Mouse (Mus musculus): Measurements from ENCODE around the gene Mtnr1b.

Mtnr1b gene

DNA sequence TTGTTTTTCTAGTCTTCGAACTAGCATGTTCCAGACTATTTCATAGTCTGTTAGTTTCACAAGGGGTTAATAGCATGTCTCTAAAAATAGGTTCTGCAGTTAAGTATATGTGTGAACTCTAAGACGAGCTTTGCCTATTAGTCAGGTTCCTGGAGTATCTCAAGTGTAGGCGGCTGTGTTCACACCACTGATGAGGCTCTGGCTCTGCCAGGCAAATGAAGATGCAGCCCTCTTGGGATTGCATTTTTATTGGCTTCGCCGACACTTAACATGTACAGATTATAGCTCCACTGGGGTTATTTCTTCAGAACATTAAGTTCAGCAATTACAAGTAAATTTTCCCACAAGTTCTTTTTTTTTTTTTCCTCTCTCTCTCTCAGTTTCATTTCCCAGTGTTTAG, 12.4 kb upstream of the Mtnr1b start:
- H3K4me1 ChIP-seq (replicated peaks; ENCODE audit: low read depth, low read length): no peaks in the 10 kb centered on the region
- no peaks in the 10 kb centered on the region for H3K9me3 ChIP-seq (ENCODE audit: low read length)
- H3K27me3 ChIP-seq (ENCODE audit: insufficient read depth, low read length): no peaks in the 10 kb centered on the region
- TF ChIP-seq NANOG (IDR thresholded peaks at IDR 0.05; ENCODE audit: borderline replicate concordance, low read length) (no peak), POU5F1 (IDR thresholded peaks at IDR 0.05; ENCODE audit: borderline replicate concordance, low read length) (no peak), CTCF (conservative IDR thresholded peaks at IDR 0.05; ENCODE audit: low read length) (no peak)
- no peak overlapping the region for H3K4me3 ChIP-seq (replicated peaks; ENCODE audit: low read length)
- H3K36me3 ChIP-seq (ENCODE audit: insufficient read depth, low read length): no peaks in the 10 kb centered on the region

DNA sequence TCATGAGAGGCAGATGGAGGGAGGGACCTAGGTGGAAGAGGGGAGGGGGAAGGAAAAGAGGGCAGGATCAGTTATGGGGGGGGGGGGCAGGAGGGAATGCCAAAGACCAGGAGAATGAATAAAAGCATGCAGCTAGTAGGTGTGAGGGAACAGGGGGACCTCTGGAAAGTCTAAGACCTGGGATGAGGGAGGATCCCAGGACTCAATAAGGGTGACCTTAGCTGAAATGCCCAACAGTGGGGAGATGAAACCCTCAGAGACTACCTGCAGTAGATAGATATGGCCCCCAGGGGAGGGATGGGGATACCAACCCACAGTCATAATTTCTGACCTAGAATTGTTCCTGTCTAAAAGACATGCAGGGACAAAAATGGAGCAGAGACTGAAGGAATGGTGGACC, 6.4 kb upstream of the Mtnr1b start:
- TF ChIP-seq NANOG (IDR thresholded peaks at IDR 0.05; ENCODE audit: borderline replicate concordance, low read length) (no peak), CTCF (conservative IDR thresholded peaks at IDR 0.05; ENCODE audit: low read length) (no peak), POU5F1 (IDR thresholded peaks at IDR 0.05; ENCODE audit: borderline replicate concordance, low read length) (no peak)
- no peaks in the 10 kb centered on the region for H3K9me3 ChIP-seq (ENCODE audit: low read length)
- peaks cover 11% of the 10 kb centered on the region; the same call in 1 of the 2 replicates for H3K27me3 ChIP-seq (ENCODE audit: insufficient read depth, low read length)
- H3K36me3 ChIP-seq (ENCODE audit: insufficient read depth, low read length): no peaks in the 10 kb centered on the region
- H3K4me1 ChIP-seq (replicated peaks; ENCODE audit: low read depth, low read length): no peaks in the 10 kb centered on the region; the same call in 1 of the 2 replicates
- no peak overlapping the region for H3K4me3 ChIP-seq (replicated peaks; ENCODE audit: low read length)

- Histone ChIP-seq H3K4me1 (replicated peaks; ENCODE audit: low read depth, low read length) (no peaks in the 10 kb centered on the region; the same call in 1 of the 2 replicates), H3K4me3 (replicated peaks; ENCODE audit: low read length) (no peak overlapping the region), H3K27me3 (ENCODE audit: insufficient read depth, low read length) (peaks cover 15% of the 10 kb centered on the region), H3K9me3 (ENCODE audit: low read length) (no peaks in the 10 kb centered on the region), H3K36me3 (ENCODE audit: insufficient read depth, low read length) (no peaks in the 10 kb centered on the region)
- TF ChIP-seq POU5F1 (IDR thresholded peaks at IDR 0.05; ENCODE audit: borderline replicate concordance, low read length) (no peak), CTCF (conservative IDR thresholded peaks at IDR 0.05; ENCODE audit: low read length) (peak; percentile 79)
Measured at GRCm38 (mm10) chr9:15880160-15880603, 5.8 kb upstream of the Mtnr1b start.

- TF ChIP-seq POU5F1 (IDR thresholded peaks at IDR 0.05; ENCODE audit: borderline replicate concordance, low read length): no peak
- TF ChIP-seq NANOG (IDR thresholded peaks at IDR 0.05; ENCODE audit: borderline replicate concordance, low read length): no peak
- no peak for TF ChIP-seq CTCF (conservative IDR thresholded peaks at IDR 0.05; ENCODE audit: low read length)
- no peak overlapping the region for H3K4me3 ChIP-seq (replicated peaks; ENCODE audit: low read length)
- H3K4me1 ChIP-seq (replicated peaks; ENCODE audit: low read depth, low read length): peaks cover 2% of the 10 kb centered on the region; the same call in 1 of the 2 replicates
- H3K27me3 ChIP-seq (ENCODE audit: insufficient read depth, low read length): peaks cover 43% of the 10 kb centered on the region
- no peaks in the 10 kb centered on the region for H3K9me3 ChIP-seq (ENCODE audit: low read length)
- H3K36me3 ChIP-seq (ENCODE audit: insufficient read depth, low read length): no peaks in the 10 kb centered on the region
Measured at GRCm38 (mm10) chr9:15870013-15870412, 4.3 kb downstream of the Mtnr1b start.

DNA sequence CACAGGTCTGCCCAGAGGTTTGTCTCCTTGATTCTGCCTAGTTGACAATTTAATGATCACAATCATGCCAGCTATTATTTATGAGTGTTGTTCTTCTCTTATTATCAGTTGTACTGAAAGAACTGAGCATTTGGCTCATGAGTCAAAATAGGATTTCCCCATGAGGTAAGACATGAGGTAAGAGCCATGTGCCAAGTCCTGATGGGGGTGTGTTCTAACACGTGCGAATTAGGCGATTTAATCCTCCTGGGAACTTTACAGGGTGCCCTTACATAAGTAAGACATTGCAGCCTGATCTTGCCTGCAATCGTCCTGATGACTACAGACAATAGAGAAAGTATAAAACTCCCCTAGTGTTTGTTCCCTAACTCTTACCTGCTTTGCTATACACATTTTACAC, 4.9 kb downstream of the Mtnr1b start:
- Histone ChIP-seq H3K36me3 (ENCODE audit: insufficient read depth, low read length) (no peaks in the 10 kb centered on the region), H3K9me3 (ENCODE audit: low read length) (no peaks in the 10 kb centered on the region), H3K4me1 (replicated peaks; ENCODE audit: low read depth, low read length) (peaks cover under 1% of the 10 kb centered on the region; the same call in 1 of the 2 replicates), H3K27me3 (ENCODE audit: insufficient read depth, low read length) (peaks cover 37% of the 10 kb centered on the region), H3K4me3 (replicated peaks; ENCODE audit: low read length) (no peak overlapping the region)
- no peak for TF ChIP-seq NANOG (IDR thresholded peaks at IDR 0.05; ENCODE audit: borderline replicate concordance, low read length)
- TF ChIP-seq POU5F1 (IDR thresholded peaks at IDR 0.05; ENCODE audit: borderline replicate concordance, low read length): no peak
- no peak for TF ChIP-seq CTCF (conservative IDR thresholded peaks at IDR 0.05; ENCODE audit: low read length)

DNA sequence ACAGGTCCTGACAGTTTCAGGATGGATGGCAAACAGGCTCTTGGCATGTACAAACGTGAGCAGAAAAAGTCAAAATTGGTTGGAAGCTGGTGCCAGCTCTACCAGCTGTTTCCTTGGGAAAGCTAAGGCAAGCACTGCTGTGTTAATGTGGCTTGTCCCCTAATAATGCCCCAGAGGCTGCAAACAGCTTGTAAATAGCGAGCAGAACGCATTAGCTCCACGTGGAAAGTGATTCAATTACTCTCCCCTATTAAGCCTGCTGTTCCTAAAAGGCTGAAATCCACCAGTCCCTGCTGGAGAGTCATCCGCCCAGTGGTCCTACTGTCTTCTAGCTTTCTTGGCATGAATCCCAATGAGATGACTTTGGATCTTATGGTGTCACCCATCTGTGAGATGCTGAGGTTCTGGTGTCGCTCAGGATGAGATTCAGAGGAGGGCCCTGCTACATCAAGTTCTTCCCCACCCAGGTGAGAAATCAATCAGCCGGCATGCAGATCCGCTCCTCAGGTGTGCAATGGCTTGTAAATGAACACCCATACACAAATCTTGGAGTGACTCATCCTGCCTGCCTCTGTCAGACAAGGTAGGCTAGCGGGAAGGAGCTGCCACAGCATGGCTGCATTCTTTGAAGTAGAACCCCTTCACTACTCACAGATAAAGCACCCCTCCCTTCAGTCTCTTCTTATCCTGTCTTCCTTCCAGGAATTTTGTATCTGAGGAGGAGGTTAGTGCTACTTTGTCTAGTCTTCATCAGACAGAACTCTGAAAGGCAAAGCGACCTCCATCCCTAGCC, 7.9 kb downstream of the Mtnr1b start:
- TF ChIP-seq POU5F1 (IDR thresholded peaks at IDR 0.05; ENCODE audit: borderline replicate concordance, low read length) (no peak), NANOG (IDR thresholded peaks at IDR 0.05; ENCODE audit: borderline replicate concordance, low read length) (no peak), CTCF (conservative IDR thresholded peaks at IDR 0.05; ENCODE audit: low read length) (no peak)
- Histone ChIP-seq H3K9me3 (ENCODE audit: low read length) (no peaks in the 10 kb centered on the region), H3K4me3 (replicated peaks; ENCODE audit: low read length) (no peak overlapping the region), H3K27me3 (ENCODE audit: insufficient read depth, low read length) (peaks cover 15% of the 10 kb centered on the region), H3K36me3 (ENCODE audit: insufficient read depth, low read length) (no peaks in the 10 kb centered on the region), H3K4me1 (replicated peaks; ENCODE audit: low read depth, low read length) (no peaks in the 10 kb centered on the region)

DNA sequence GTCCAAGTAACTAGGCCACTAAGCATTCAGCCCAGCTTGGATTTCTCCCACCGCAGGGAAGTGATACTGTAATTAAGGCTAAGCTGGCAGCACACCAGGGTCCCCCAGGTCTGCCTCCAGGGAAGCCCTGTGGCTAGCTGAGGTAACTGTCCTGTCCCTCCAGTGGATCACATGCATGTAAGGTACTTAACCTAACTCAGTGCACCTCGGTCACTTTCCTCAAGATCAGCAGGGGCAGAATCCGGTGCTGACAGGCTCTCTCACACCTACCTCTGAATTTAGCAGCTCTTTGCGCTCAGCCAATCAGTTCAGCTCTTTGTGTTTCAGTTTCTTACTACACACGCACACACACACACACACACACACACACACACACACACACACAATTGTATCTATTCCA, 13.0 kb downstream of the Mtnr1b start:
- TF ChIP-seq NANOG (IDR thresholded peaks at IDR 0.05; ENCODE audit: borderline replicate concordance, low read length) (no peak), CTCF (conservative IDR thresholded peaks at IDR 0.05; ENCODE audit: low read length) (no peak), POU5F1 (IDR thresholded peaks at IDR 0.05; ENCODE audit: borderline replicate concordance, low read length) (no peak)
- Histone ChIP-seq H3K9me3 (ENCODE audit: low read length) (peaks cover 12% of the 10 kb centered on the region), H3K27me3 (ENCODE audit: insufficient read depth, low read length) (peaks cover 3% of the 10 kb centered on the region; the same call in 1 of the 2 replicates), H3K4me3 (replicated peaks; ENCODE audit: low read length) (no peak overlapping the region), H3K4me1 (replicated peaks; ENCODE audit: low read depth, low read length) (no peaks in the 10 kb centered on the region), H3K36me3 (ENCODE audit: insufficient read depth, low read length) (no peaks in the 10 kb centered on the region)

DNA sequence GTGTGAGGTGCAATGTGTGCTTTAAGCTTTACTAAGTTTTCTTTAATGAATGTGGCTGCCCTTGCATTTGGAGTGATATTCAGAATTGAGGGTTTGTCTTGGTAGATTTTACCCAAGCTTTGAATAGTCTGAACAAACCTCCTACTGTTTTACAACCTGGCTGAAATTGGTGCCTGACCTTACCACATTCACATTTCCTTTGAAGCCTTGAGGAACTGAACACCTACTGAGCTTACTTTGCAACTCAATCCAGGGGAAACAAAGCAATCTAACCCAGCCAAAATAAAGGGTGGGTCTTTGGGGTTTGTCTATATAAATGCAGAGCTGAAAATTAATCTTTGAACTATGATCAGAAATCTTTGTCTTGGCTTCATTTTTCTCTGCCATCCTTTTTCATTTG, 23.6 kb downstream of the Mtnr1b start:
- H3K27me3 ChIP-seq (ENCODE audit: insufficient read depth, low read length): no peaks in the 10 kb centered on the region
- peaks cover 29% of the 10 kb centered on the region for H3K9me3 ChIP-seq (ENCODE audit: low read length)
- no peak overlapping the region for H3K4me3 ChIP-seq (replicated peaks; ENCODE audit: low read length)
- no peaks in the 10 kb centered on the region for H3K36me3 ChIP-seq (ENCODE audit: insufficient read depth, low read length)
- peak; percentile 70; the same call in 1 of the 2 replicates for TF ChIP-seq NANOG (IDR thresholded peaks at IDR 0.05; ENCODE audit: borderline replicate concordance, low read length)
- TF ChIP-seq CTCF (conservative IDR thresholded peaks at IDR 0.05; ENCODE audit: low read length): no peak
- peaks cover 9% of the 10 kb centered on the region for H3K4me1 ChIP-seq (replicated peaks; ENCODE audit: low read depth, low read length)

Data from E14TG2a.4 (cell line).